Mouse (Mus musculus) macrophage (primary cell): ENCODE measurements around the gene Prkch. TPM values are rescaled to one million over a fixed set of nuclear protein-coding genes. Genes with fewer than 3 reads are reported as not detected.

Experiments
- H3K27ac ChIP-seq: fragments of 350-480 bp; formaldehyde crosslinking; 2 replicates; pipeline ENCODE4 v1.9.0; 2021
- H3K36me3 ChIP-seq: fragments of 350-480 bp; formaldehyde crosslinking; 2 replicates; pipeline ENCODE4 v1.9.0; 2021; ENCODE audit errors: inconsistent target
- H3K4me3 ChIP-seq: fragments of 350-480 bp; formaldehyde crosslinking; 2 replicates; pipeline ENCODE4 v1.9.0; 2021; ENCODE audit errors: inconsistent target
- H3K79me2 ChIP-seq: fragments of 350-480 bp; formaldehyde crosslinking; 2 replicates; pipeline ENCODE4 v1.9.0; 2021; ENCODE audit errors: inconsistent target
- WGBS: methylation state at CpG from one replicate; pipeline ENCODE4 v1.1.7; 2026; ENCODE audit warnings: inconsistent platforms; ENCODE audit not compliant: missing documents; 5-methylcytosine and 5-hydroxymethylcytosine counted together
- polyA plus RNA-seq: library from polyadenylated mRNA; stranded (reverse); fragments of 250-400 nt; gene quantifications from 3 replicates; pipeline ENCODE4 v1.2.4, GENCODE M21; 2018; ENCODE audit warnings: inconsistent platforms

The Prkch gene
- polyA plus RNA-seq, 1 experiment from 2014 or later = 37.2 TPM

DNA sequence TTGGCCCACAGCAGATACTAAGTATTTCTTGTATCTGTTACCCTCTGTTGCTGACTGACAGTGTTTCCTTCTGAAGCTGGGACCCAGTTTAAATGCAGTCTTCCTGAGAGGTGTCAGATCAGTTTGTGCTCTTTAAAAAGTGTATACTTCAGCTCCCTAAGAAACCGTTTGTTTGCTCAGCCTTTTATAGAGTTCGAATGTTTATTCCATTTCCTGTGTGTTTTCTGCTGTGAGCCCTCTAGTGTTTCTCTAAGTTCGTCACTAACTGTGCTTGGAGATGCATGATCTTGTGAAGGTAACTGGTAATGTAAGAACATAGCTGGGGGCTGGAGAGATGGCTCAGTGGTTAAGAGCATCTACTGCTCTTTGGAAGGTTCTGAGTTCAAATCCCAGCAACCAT, 27.1 kb downstream of the Prkch start:
- Histone ChIP-seq H3K4me3 (no peak overlapping the region), H3K27ac (peak overlapping the region; percentile 97), H3K36me3 (no peaks in the 10 kb centered on the region), H3K79me2 (peaks cover 94% of the 10 kb centered on the region)
- 57% methylated on average over 3 of the region's 3 CpGs for WGBS

DNA sequence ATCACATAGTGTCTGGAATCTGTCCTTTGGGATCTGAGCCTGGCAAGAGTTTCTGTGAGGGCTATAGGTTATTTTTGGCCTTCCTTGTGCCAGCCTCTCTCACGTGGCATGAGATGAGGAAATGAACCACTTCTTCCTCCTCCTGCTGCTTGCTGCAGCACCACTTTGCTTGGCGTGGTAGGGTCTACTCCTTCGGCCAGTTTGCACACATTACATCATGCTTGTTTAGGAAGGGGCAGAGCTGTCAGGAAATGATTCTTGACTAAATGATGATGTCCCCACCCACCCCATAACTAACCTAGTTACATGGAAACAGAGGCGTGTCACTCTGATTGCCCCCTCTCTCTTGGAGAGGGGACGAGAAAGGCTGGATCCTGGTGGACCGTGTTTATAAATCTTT, 28.6 kb downstream of the Prkch start:
- Histone ChIP-seq H3K79me2 (peaks cover 99% of the 10 kb centered on the region), H3K4me3 (no peak overlapping the region), H3K36me3 (no peaks in the 10 kb centered on the region), H3K27ac (peak overlapping the region; percentile 97)
- WGBS = 32% methylated on average over 6 of the region's 6 CpGs

- Histone ChIP-seq H3K36me3 (no peaks in the 10 kb centered on the region), H3K4me3 (no peak overlapping the region), H3K27ac (no peak overlapping the region), H3K79me2 (peaks cover 99% of the 10 kb centered on the region)
- WGBS = 73% methylated on average over 10 of the region's 10 CpGs
Measured at GRCm38 (mm10) chr12:73617652-73618051, 33.1 kb downstream of the Prkch start.

DNA sequence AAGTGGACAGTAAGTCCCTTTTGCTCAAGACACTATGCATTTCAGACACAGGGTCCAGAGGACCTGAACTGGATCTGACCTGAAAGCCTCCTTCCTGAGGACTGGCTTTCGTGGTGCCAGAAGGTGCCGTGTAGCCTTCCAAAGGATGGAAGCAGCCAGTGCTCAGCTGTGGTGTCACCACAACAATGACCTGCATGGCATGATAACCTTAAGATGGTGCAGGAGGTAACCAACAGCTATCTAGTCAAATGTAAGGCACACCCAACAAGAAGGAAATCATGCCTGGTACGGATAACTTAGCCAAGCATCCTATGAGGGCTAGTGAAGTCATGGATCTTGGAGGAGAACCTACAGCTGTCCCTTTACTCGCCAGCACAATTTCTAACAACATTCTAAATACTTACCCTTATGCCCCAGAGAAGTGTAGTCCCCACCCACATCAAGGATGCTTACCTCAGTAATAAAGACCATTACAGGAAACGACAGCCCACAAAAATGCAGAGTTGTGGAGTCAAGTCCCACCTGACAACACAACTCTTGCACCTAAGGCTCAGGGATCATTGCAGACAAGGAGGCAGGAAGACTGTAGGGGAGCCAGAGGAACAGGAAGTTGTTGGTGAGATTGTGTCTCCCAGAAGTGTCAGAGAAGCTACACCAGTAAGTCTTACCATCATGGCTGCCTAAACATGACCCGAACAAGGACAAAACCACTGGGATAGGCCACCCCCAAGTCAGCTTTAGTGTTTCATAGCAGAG, 40.9 kb downstream of the Prkch start:
- Histone ChIP-seq H3K4me3 (no peak overlapping the region), H3K79me2 (peaks cover 100% of the 10 kb centered on the region)
- WGBS = 93% methylated on average over 6 of the region's 6 CpGs

GRCm38 (mm10) chr12:73627902-73628301, 43.3 kb downstream of the Prkch start:
- H3K36me3 ChIP-seq = no peaks in the 10 kb centered on the region
- H3K79me2 ChIP-seq = peaks cover 98% of the 10 kb centered on the region
- H3K4me3 ChIP-seq = no peak overlapping the region
- H3K27ac ChIP-seq = no peak overlapping the region
- WGBS = 96% methylated on average over 14 of the region's 14 CpGs

More for the DNA sequence above, 40.9 kb downstream of the Prkch start:
- Histone ChIP-seq H3K36me3 (no peaks in the 10 kb centered on the region), H3K27ac (no peak overlapping the region)

- no peaks in the 10 kb centered on the region for H3K36me3 ChIP-seq
- peaks cover 96% of the 10 kb centered on the region for H3K79me2 ChIP-seq
- H3K4me3 ChIP-seq = no peak overlapping the region
- 64% methylated on average over 11 of the region's 11 CpGs for WGBS
- peak overlapping the region; percentile 10 for H3K27ac ChIP-seq
Measured at GRCm38 (mm10) chr12:73630596-73630995, 46.0 kb downstream of the Prkch start.

- Histone ChIP-seq H3K36me3 (no peaks in the 10 kb centered on the region), H3K27ac (0 out of 2 replicates have a peak overlapping the region, but pooled peaks have one; percentile 10), H3K79me2 (peaks cover 96% of the 10 kb centered on the region), H3K4me3 (no peak overlapping the region)
- whole genome bisulfite sequencing = 62% methylated on average over 11 of the region's 11 CpGs
Measured at GRCm38 (mm10) chr12:73631148-73631547, 46.6 kb downstream of the Prkch start.

DNA sequence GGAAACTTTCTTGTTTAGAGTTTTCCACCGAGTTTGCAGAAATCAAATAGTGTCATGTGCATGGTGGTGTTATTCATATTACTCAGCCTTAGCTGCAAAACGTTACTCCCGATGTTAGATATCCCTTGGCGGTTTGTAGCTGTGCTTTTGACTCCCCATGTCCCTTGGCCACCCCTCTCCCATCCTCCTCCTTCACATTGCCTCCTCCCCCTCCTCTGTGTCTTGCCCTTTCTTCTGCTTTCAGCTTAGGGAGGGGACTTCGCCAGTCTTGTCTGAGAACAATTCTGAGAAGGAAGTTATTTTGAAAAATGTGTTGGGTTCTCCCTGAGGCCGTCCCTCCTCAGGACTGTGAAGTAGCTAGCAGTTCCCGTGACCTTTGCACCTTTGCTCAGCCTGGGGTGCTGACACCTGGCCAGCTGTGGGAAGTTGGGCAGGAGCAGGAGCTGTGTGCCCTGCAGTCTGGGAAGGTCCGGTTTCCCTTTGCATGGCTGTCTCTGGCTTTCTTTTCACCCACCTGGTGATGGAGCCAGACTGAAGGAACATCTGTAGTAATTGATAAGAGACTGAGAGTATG, 48.2 kb downstream of the Prkch start:
- H3K27ac ChIP-seq = peak overlapping the region; percentile 65
- H3K79me2 ChIP-seq = peaks cover 96% of the 10 kb centered on the region
- no peaks in the 10 kb centered on the region for H3K36me3 ChIP-seq
- H3K4me3 ChIP-seq = no peak overlapping the region
- 7% methylated on average over 7 of the region's 8 CpGs for WGBS

DNA sequence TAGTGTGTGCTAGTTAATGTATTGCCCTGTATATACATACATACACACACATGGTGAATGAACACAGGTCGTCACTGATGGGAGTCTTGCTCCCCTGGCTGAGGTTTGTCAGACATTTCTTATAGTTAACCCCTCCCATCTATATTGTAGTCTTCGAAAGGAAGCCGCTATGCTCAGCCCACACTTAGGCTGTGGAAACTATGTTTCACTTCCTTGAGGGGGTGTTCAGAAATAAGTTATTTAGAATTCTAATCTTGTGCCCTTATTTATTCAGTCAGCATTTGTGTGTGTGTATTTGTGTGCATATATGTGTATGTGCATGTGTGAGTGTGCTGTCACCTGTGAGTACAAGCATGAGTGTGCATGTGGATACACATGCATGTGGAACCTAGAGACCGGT, 49.1 kb downstream of the Prkch start:
- Histone ChIP-seq H3K4me3 (no peak overlapping the region), H3K79me2 (peaks cover 96% of the 10 kb centered on the region), H3K36me3 (no peaks in the 10 kb centered on the region), H3K27ac (peak overlapping the region; percentile 65)
- 53% methylated on average over 4 of the region's 4 CpGs for WGBS

- peaks cover 98% of the 10 kb centered on the region for H3K79me2 ChIP-seq
Measured at GRCm38 (mm10) chr12:73639571-73639970, 55.0 kb downstream of the Prkch start.

DNA sequence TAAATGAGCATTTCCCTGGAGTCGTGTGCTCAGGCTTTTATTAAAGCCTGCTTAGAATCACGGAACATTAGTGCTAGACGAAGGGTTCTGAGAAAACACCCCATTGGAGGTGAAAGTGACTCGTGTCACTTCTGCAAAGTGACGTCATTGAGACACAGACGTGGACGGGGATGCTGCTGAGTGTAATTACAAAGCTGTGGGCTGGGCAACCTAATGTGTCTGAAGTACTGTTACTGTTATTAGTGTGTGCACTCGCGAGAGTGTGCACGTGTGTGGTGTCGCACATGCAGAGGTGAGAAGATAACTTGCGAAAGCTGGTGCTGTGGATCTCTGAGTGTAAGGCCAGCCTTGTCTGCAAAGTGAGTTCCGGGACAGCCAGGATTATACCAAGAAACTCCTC, 56.6 kb downstream of the Prkch start:
- Histone ChIP-seq H3K36me3 (no peaks in the 10 kb centered on the region), H3K4me3 (no peak overlapping the region), H3K79me2 (peaks cover 100% of the 10 kb centered on the region), H3K27ac (no peak overlapping the region)
- 82% methylated on average over 13 of the region's 13 CpGs for WGBS

More at GRCm38 (mm10) chr12:73639571-73639970, 55.0 kb downstream of the Prkch start:
- Histone ChIP-seq H3K4me3 (no peak overlapping the region), H3K27ac (no peak overlapping the region), H3K36me3 (no peaks in the 10 kb centered on the region)
- WGBS = 60% methylated on average over 2 of the region's 2 CpGs

- Histone ChIP-seq H3K79me2 (peaks cover 100% of the 10 kb centered on the region), H3K4me3 (no peak overlapping the region), H3K27ac (no peak overlapping the region), H3K36me3 (no peaks in the 10 kb centered on the region)
- 85% methylated on average over 6 of the region's 6 CpGs for WGBS
Measured at GRCm38 (mm10) chr12:73645216-73645615, 60.6 kb downstream of the Prkch start.

DNA sequence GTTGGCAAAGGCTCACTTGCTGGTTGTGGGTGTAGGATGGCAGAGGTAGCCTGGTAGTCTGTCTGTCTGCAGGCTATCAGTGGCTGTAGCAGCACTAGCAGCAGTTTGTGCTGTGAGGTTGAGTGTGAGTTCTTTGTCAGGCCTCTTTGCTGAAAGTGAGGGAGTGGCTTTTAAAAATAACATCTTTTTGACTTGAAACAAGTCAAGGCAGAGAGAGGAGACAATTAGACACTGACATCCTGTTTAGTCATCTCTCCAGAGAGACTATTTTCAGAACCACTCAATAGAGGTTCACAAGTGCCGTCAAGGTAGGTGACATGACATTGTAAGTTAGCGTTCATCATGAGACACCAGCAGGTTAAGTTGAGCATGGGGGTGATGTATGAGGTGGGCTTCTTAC, 63.1 kb downstream of the Prkch start:
- WGBS = 100% methylated on average over 2 of the region's 2 CpGs
- Histone ChIP-seq H3K4me3 (no peak overlapping the region), H3K79me2 (peaks cover 100% of the 10 kb centered on the region), H3K36me3 (no peaks in the 10 kb centered on the region), H3K27ac (no peak overlapping the region)

- H3K36me3 ChIP-seq = no peaks in the 10 kb centered on the region
- H3K4me3 ChIP-seq = no peak overlapping the region
- peaks cover 98% of the 10 kb centered on the region for H3K79me2 ChIP-seq
- H3K27ac ChIP-seq = no peak overlapping the region
- WGBS = 19% methylated on average over 16 of the region's 18 CpGs
Measured at GRCm38 (mm10) chr12:73656568-73657204, 72.1 kb downstream of the Prkch start.

DNA sequence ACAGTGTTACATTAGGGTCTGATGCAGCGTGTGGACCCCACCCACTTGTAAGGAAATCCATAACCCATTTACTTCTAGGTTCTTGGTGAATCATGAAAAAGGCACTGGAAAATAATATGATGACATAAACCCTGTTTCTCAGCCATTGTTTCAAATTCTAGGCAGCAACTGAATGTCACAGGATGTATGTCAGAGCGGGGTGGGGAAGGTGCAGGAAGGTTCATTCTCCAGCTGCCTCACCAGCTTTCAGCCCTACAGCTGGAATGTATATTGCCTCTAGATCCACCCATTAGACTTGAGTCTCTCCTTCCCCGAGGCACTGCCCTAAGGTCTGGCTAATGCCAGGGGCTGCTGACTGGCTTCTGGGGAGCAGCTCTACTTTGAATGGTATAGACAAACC, 78.8 kb downstream of the Prkch start:
- H3K79me2 ChIP-seq = peaks cover 98% of the 10 kb centered on the region
- no peak overlapping the region for H3K27ac ChIP-seq
- no peak overlapping the region for H3K4me3 ChIP-seq
- WGBS = 100% methylated on average over 3 of the region's 3 CpGs
- H3K36me3 ChIP-seq = no peaks in the 10 kb centered on the region
